Mouse (Mus musculus): ENCODE measurements around the gene Gm10681. TPM values are rescaled to one million over a fixed set of nuclear protein-coding genes. Genes with fewer than 3 reads are reported as not detected.
"Not testable (repeated sequence)": the region's sequence is repeated elsewhere in the genome, so short reads cannot be mapped to it uniquely, and the experiment has no call there.

The Gm10681 gene
- total RNA-seq, 2 experiments from 2014 or later, result not detected

- DNase-seq, result not testable (repeated sequence)
Observed at GRCm38 (mm10) chr3:98510414-98510813, 78.2 kb downstream of the Gm10681 start, which contains the start of gene Hsd3b4. Gene Hsd3b4 (minus strand): TSS chr3:98510514.

- not testable (repeated sequence) for DNase-seq
Observed at GRCm38 (mm10) chr3:98507229-98507628, 81.4 kb downstream of the Gm10681 start.

Other genes starting within 250 kb of the Gm10681 start
- 1 to 10 TPM; 2.5 to 7.2 TPM for gene Phgdh, start 248.8 kb downstream of the Gm10681 start, total RNA-seq (2021)
- gene Zfp697, start 206.3 kb downstream of the Gm10681 start, total RNA-seq (2021), result 1 to 10 TPM in 1 of 2 experiments, under 1 TPM in 1; 0.88 to 1.0 TPM
- gene Gm4450, start 131.7 kb downstream of the Gm10681 start, total RNA-seq (2021), result not detected
- not detected for gene Hsd3b4, start 78.3 kb downstream of the Gm10681 start, total RNA-seq (2021)
- not detected for gene Hsd3b5, start 41.4 kb upstream of the Gm10681 start, total RNA-seq (2021)
- not detected for gene Hsd3b2, start 135.7 kb upstream of the Gm10681 start, total RNA-seq (2021)
- not detected for gene Hsd3b3, start 174.3 kb upstream of the Gm10681 start, total RNA-seq (2021)
- gene Hsd3b6, start 225.6 kb upstream of the Gm10681 start, total RNA-seq (2021), result not detected